Mouse (Mus musculus): ENCODE data around the gene BC048507.

DNA sequence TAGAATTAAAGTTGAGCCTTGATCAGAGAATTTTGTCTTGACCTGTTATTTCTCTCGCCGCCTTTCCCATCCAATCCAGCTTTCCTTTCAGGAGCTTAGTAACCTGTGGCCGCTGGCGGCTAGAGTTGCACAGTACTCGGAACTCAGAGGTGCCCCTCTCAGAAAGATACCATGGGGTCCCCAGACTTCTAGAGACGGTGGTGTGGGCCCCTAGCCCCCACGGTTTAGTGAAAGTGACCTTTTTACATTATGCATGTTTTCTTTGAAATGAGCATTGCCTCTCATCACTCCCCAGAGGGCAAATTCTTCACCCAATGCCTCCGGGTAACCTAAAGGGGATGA is 18.3 kb upstream of the BC048507 start:
- TF ChIP-seq POLR2A (IDR thresholded peaks at IDR 0.05; ENCODE audit: borderline replicate concordance, insufficient read depth, low read length) (no peak), CTCF (IDR thresholded peaks at IDR 0.05; ENCODE audit: borderline replicate concordance, insufficient read depth, low read depth, low read length) (no peak)

All from cerebellum, adult 2 months (tissue).